Mouse (Mus musculus) heart, embryonic 13.5 days (tissue): ENCODE data around the gene Arhgap23. TPM values are rescaled to one million over a fixed set of nuclear protein-coding genes. Genes with fewer than 3 reads are reported as not detected.

Experiments used
- ATAC-seq: fragments of 200-750 bp; cut with Nextera tagmentation; 2 replicates; pipeline ENCODE4 v1.8.0; 2017; ENCODE audit warnings: moderate TSS enrichment; ENCODE audit not compliant: insufficient number of reproducible peaks, low FRiP score, low TSS enrichment; ENCODE audit errors: extremely low read depth
- H3K27ac ChIP-seq: fragments of 300-500 bp; sonication (generic); replicated peaks from 2 replicates; pipeline ENCODE4 v1.5.1; 2015; ENCODE audit warnings: moderate library complexity, mild to moderate bottlenecking, inconsistent platforms
- H3K27me3 ChIP-seq: fragments of 300-500 bp; sonication (generic); replicated peaks from 2 replicates; pipeline ENCODE4 v1.6.1; 2015; ENCODE audit warnings: mild to moderate bottlenecking, inconsistent platforms
- H3K36me3 ChIP-seq: fragments of 300-500 bp; sonication (generic); 2 replicates; pipeline ENCODE4 v1.6.1; 2015; ENCODE audit warnings: mild to moderate bottlenecking, inconsistent platforms
- H3K4me1 ChIP-seq: fragments of 300-500 bp; sonication (generic); 2 replicates; pipeline ENCODE4 v1.6.1; 2015; ENCODE audit warnings: inconsistent platforms
- H3K4me2 ChIP-seq: fragments of 300-500 bp; sonication (generic); 2 replicates; pipeline ENCODE4 v1.6.1; 2015; ENCODE audit warnings: inconsistent platforms, mild to moderate bottlenecking, moderate library complexity
- H3K4me3 ChIP-seq: fragments of 300-500 bp; sonication (generic); 2 replicates; pipeline ENCODE4 v1.5.1; 2015; ENCODE audit warnings: moderate library complexity, mild to moderate bottlenecking, inconsistent platforms
- H3K9ac ChIP-seq: fragments of 300-500 bp; sonication (generic); 2 replicates; pipeline ENCODE4 v1.6.1; 2015; ENCODE audit warnings: inconsistent platforms, mild to moderate bottlenecking, moderate library complexity
- H3K9me3 ChIP-seq: fragments of 300-500 bp; sonication (generic); 2 replicates; pipeline ENCODE4 v1.6.1; 2016; ENCODE audit warnings: inconsistent platforms
- WGBS: fragments of 180-500 bp; shearing (Covaris S2); methylation state at CpG from one replicate; pipeline ENCODE4 v1.1.7; 2015; ENCODE audit warnings: mixed read lengths; 5-methylcytosine and 5-hydroxymethylcytosine counted together
- polyA plus RNA-seq: library from polyadenylated mRNA; unstranded; fragments of >200 nt; fragmentation: Nextera tagmentation; extraction: Ambion mirVana; gene quantifications from 2 replicates; pipeline ENCODE4 v1.2.1, GENCODE M21; 2015

Arhgap23 gene
- polyA plus RNA-seq, 1 experiment from 2014 or later: 6.9 TPM

DNA sequence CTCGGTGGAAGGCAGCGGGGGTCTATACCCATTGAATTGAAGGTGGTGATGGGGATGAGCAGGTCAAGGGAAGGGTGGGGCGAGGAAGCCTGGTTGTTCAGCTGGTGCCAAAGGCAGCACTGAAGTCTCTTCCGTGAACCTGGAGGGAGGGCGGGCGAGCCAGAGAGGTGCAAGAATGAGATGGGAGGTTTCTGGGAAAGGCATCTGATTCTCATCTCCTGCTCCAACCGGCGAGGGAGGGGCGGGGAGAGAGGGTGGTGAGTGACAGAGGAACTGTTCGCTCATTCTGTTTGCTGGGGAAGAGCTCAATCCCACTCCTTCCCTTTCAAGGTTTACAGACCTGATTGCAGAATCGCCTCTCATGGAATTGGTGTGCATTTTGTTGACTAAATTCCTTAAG is 21.7 kb upstream of the Arhgap23 start:
- Histone ChIP-seq H3K4me2 (no peak overlapping the region), H3K4me1 (peaks cover 38% of the 10 kb centered on the region), H3K27ac (no peak overlapping the region), H3K9me3 (no peaks in the 10 kb centered on the region), H3K36me3 (peaks cover 79% of the 10 kb centered on the region), H3K4me3 (no peak overlapping the region), H3K27me3 (no peaks in the 10 kb centered on the region), H3K9ac (no peak overlapping the region)
- ATAC-seq: no peak
- 52% methylated on average over 11 of the region's 11 CpGs for WGBS

DNA sequence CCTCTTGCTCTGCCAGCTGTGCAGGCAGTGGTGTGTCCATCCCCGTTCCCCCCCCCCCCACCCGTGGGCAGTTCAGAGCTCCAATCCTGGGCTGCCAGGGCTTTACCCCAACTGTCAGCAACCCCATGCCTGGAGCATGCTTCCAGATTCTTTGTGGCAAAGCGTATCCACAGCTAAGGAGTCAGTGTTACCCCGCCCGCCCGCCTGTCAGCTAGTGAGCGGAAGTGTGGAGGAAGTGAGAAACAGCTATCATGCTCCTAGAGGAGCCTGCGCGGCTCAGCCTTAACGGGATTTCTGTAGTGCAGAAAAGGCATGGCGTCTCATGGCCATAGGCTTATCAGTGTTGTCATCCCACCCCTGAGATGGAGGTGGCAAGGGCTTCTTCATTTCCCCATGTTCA is 21.2 kb upstream of the Arhgap23 start:
- WGBS: 51% methylated on average over 11 of the region's 11 CpGs
- no peak overlapping the region for H3K9ac ChIP-seq
- H3K4me1 ChIP-seq: peaks cover 38% of the 10 kb centered on the region
- ATAC-seq: no peak
- peaks cover 77% of the 10 kb centered on the region for H3K36me3 ChIP-seq
- no peak overlapping the region for H3K27ac ChIP-seq
- no peaks in the 10 kb centered on the region for H3K9me3 ChIP-seq
- no peak overlapping the region for H3K4me3 ChIP-seq
- H3K27me3 ChIP-seq: no peaks in the 10 kb centered on the region
- H3K4me2 ChIP-seq: no peak overlapping the region

DNA sequence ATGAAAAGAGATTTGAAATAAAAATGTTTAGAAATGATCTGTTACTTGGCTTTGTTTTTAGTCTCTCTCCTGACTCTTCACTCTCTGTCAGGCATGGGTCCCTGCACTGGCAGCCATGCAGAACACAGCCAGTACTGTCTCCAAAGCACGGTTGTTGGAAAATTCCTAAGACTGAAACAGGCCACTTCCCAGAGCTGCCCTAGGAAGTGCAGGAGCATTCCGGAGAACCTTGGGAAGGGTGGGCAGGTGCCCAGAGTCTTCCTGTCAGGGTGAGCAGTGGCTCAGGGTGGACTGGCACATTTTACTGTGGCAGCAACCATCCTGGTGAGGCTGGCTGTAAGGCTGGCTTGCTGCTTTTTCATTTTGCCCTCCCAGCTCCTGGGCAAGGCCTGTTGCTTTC is 16.8 kb upstream of the Arhgap23 start:
- H3K27ac ChIP-seq: no peak overlapping the region

DNA sequence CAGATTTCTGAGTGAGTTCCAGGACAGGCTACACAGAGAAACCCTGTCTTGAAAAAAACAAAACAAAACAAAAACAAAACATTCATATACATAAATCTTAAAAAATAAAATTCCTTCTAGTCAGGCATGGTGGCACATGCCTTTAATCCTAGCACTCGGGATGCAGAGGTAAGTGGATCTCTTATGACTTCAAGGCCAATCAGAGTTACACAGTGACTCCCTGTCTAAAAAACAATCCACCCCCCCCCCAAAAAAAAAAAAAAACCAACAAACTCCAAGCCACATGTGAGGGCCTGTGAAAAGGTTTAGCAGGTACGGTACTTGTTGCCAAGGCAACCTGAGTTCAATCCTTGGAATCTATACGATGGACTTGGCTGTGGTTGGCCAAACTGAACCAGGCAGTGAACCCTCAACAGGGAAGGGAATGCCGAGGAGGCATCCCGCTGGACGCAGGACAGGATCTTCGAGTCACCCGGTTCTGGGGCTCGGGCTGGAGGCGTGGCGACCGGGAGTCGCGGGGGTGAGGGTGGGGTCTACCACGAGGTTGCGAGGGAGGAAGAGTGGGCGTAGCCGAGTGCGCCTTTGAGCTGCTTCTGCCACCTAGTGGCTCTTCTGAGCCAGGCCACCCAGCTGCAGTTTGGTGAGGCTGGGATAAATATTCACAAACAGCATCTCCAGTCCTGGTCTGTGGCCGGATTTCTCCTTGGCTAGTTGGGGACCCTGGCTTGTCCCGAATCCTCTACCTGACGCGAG is 15.2 kb upstream of the Arhgap23 start:
- H3K9ac ChIP-seq: peak overlapping the region; percentile 48; the same call in 1 of the 2 replicates
- H3K27me3 ChIP-seq: no peaks in the 10 kb centered on the region
- WGBS: 3% methylated on average over 23 of the region's 23 CpGs
- peaks cover 20% of the 10 kb centered on the region for H3K36me3 ChIP-seq
- peaks cover 44% of the 10 kb centered on the region for H3K4me1 ChIP-seq
- ATAC-seq: no peak; the same call in 1 of the 2 replicates
- H3K4me3 ChIP-seq: peak overlapping the region; percentile 45
- peak overlapping the region; percentile 76 for H3K4me2 ChIP-seq
- peak overlapping the region; percentile 32; the same call in 1 of the 2 replicates for H3K27ac ChIP-seq
- H3K9me3 ChIP-seq: no peaks in the 10 kb centered on the region

More for the DNA sequence above, 16.8 kb upstream of the Arhgap23 start:
- H3K36me3 ChIP-seq: peaks cover 36% of the 10 kb centered on the region
- no peak for ATAC-seq
- H3K4me3 ChIP-seq: no peak overlapping the region
- no peaks in the 10 kb centered on the region for H3K9me3 ChIP-seq
- H3K9ac ChIP-seq: no peak overlapping the region
- no peak overlapping the region for H3K4me2 ChIP-seq
- WGBS: 63% methylated on average over 2 of the region's 2 CpGs
- no peaks in the 10 kb centered on the region for H3K27me3 ChIP-seq
- peaks cover 39% of the 10 kb centered on the region for H3K4me1 ChIP-seq

DNA sequence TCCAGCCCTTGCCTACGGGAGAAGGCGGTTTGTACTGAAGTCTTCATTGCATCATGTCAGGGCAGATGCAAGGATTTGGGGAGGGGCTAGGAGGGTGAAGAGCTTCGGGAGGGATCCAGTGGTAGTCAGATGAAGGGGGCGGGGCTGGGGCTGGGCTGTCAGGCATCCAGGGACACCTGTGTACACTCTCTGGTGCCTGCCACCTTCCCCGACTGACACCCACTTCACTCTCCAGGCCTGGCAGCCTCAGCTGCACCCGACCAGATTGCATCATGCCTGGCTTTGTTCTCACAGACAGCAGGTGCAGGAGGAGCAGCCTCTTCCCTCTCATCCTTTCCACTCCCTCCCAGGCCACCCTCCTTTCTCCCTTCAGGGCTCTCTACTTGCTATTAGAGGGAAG is 14.3 kb upstream of the Arhgap23 start:
- peak overlapping the region; percentile 32 for H3K27ac ChIP-seq
- peak overlapping the region; percentile 76; the same call in 1 of the 2 replicates for H3K4me2 ChIP-seq
- WGBS: 13% methylated on average over 6 of the region's 6 CpGs
- H3K9me3 ChIP-seq: no peaks in the 10 kb centered on the region
- no peaks in the 10 kb centered on the region for H3K27me3 ChIP-seq
- H3K9ac ChIP-seq: 0 out of 2 replicates have a peak overlapping the region, but pooled peaks have one; percentile 37
- H3K4me3 ChIP-seq: no peak overlapping the region
- ATAC-seq: no peak
- peaks cover 10% of the 10 kb centered on the region for H3K36me3 ChIP-seq
- H3K4me1 ChIP-seq: peaks cover 54% of the 10 kb centered on the region

DNA sequence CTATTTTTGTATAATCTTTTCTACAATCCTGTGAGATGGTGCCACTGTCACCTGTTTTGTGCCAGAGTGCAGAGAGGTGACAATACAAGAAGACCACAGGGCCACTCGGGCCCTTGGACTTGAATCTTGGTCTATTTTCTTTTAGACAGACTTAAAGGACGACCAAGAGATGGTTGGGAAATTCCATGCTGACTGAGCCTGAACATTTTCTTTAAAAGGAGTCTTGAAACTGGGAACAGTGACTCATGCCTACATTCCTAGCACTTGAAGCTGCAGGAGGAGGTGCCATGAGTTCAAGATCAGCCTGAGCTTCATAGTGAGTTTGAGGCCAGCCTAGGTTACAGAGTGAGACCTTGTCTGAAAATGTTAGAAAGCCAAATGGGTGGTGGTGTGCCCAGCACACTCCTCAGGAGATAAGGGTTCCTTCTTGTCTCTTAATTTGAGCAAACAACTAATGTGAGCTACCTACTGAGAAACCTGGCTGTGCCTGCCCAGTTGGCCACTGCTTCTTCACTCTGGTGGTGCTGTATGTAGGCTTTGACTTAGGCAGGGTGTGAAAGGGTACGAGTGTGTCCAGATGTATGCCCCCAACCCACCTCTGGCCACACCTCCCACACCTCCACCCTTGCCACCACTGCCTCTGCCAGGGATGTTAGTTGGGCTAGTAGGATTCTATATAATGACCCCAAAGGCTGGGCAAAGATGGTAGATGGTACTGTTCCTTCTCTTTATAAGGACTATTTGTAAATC is 13.5 kb upstream of the Arhgap23 start:
- Histone ChIP-seq H3K27ac (peak overlapping the region; percentile 32; the same call in 1 of the 2 replicates), H3K36me3 (peaks cover 7% of the 10 kb centered on the region), H3K9ac (no peak overlapping the region), H3K27me3 (no peaks in the 10 kb centered on the region), H3K4me3 (no peak overlapping the region), H3K4me1 (peaks cover 61% of the 10 kb centered on the region), H3K4me2 (no peak overlapping the region), H3K9me3 (no peaks in the 10 kb centered on the region)
- no peak for ATAC-seq
- 63% methylated on average over 3 of the region's 3 CpGs for WGBS

DNA sequence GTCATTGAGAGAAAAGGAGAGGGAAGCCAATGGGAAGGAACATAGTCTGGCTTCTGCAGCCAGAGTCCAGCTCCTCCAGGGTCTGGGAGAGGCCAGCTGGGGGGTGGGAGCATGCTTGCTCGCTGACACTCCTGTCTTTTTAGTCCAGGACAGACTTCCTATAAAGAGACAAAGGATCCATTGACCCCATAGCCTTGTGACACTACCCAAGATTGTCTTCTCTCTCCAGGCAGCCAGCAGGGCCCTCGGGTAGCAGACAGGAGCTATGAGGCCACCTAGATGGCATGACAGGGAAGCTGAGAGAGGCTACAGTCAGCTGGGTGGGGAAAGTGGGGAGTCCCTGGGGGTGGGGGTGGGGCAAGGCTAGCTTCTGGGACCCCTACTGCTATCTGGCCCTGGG is 12.6 kb upstream of the Arhgap23 start:
- H3K27ac ChIP-seq: no peak overlapping the region
- H3K9me3 ChIP-seq: no peaks in the 10 kb centered on the region
- peaks cover 4% of the 10 kb centered on the region for H3K36me3 ChIP-seq
- H3K4me3 ChIP-seq: no peak overlapping the region
- ATAC-seq: no peak
- peaks cover 70% of the 10 kb centered on the region for H3K4me1 ChIP-seq
- no peak overlapping the region for H3K4me2 ChIP-seq
- no peak overlapping the region for H3K9ac ChIP-seq
- WGBS: 34% methylated on average over 2 of the region's 2 CpGs
- H3K27me3 ChIP-seq: no peaks in the 10 kb centered on the region

DNA sequence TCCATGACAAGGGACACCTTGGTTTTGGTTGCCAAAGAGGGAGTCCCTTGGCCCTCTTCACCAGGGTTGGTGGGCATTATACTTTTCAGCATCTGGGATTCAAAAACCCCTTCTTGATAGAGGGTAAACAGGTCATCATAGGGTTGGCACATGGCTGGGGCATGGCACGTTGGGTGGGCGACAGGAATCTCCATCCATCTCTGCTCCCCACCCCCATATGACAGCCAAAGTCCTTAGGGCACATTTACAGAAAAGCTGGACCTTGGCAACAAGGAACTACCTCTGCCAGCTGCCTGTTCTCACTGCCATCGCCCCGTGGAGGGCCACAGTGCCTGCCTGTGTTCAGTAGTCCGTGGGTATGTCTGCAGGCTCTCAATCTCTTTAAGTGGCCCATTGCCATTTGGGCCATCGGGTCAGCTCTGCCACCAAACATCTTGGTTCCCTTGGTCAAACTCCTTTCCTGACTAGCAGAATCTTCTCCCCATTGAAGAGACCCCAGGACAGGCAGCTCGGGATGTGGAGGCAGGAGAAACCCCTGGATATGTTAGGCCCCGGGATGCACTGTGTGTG is 11.6 kb upstream of the Arhgap23 start:
- peak overlapping the region; percentile 24; the same call in 1 of the 2 replicates for H3K27ac ChIP-seq
- H3K9ac ChIP-seq: peak overlapping the region; percentile 83
- peak overlapping the region; percentile 99 for H3K4me2 ChIP-seq
- H3K9me3 ChIP-seq: no peaks in the 10 kb centered on the region
- no peaks in the 10 kb centered on the region for H3K27me3 ChIP-seq
- ATAC-seq: no peak
- peaks cover 4% of the 10 kb centered on the region for H3K36me3 ChIP-seq
- WGBS: 44% methylated on average over 8 of the region's 8 CpGs
- peak overlapping the region; percentile 65 for H3K4me3 ChIP-seq
- H3K4me1 ChIP-seq: peaks cover 74% of the 10 kb centered on the region

DNA sequence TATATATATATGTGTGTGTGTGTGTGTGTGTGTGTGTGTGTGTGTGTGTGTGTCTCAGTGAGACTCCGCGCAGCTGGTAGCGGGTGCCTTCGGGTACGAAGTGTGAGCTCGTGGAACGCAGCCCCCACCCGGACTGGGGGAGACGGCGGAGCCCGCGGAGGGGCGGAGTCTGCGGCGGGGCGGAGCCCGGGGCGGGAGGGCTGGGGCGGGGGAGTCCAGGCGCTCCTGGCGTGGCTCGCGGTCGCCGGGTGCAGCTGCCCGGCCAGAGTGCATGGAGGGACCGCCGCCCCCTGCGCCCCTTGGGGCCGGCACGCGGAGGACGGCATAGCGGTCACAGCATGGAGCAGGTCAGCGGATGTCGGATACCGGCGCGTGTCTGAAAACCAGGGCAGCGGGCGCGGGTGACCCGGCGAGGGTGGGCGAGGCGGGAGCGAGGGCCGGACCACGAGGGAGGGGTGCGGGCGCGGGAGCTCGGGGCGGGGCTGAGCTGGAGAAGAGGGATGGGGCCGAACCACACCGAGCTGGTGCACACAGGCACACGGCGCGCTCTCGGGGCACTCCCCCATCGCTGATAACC is 11.1 kb upstream of the Arhgap23 start:
- no peaks in the 10 kb centered on the region for H3K36me3 ChIP-seq
- no peak overlapping the region for H3K27ac ChIP-seq
- H3K4me2 ChIP-seq: peak overlapping the region; percentile 99
- WGBS: under 1% methylated on average over 48 of the region's 61 CpGs
- peak; percentile 13; the same call in 1 of the 2 replicates for ATAC-seq
- peak overlapping the region; percentile 83 for H3K9ac ChIP-seq
- peak overlapping the region; percentile 65 for H3K4me3 ChIP-seq
- no peaks in the 10 kb centered on the region for H3K27me3 ChIP-seq
- H3K4me1 ChIP-seq: peaks cover 74% of the 10 kb centered on the region
- H3K9me3 ChIP-seq: no peaks in the 10 kb centered on the region

DNA sequence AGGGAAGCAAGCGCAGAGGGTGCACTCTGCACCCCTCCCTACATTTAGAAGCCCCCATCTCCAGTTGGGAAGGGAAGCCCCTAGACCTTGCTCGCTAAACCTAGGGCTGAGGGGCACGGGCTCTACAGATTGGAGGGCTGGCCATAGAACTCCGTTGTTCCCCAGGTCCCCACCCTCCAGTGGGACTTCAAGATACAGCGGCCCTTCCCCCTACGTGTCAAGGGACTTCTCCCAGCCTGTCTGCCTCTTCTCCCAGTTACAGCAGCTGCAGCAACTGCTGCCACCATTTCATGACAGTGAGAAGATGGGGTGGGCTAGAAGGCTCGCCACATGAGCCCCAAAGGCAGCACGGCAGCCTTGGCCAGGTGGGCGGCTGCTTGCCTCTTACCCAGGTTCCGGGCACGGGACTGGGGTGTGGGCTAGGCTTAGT is 10.6 kb upstream of the Arhgap23 start:
- Histone ChIP-seq H3K4me3 (peak overlapping the region; percentile 65), H3K4me1 (peaks cover 74% of the 10 kb centered on the region), H3K4me2 (peak overlapping the region; percentile 99), H3K9ac (peak overlapping the region; percentile 83), H3K9me3 (no peaks in the 10 kb centered on the region), H3K27me3 (no peaks in the 10 kb centered on the region), H3K36me3 (no peaks in the 10 kb centered on the region), H3K27ac (no peak overlapping the region)
- no peak for ATAC-seq
- WGBS: 2% methylated on average over 11 of the region's 11 CpGs
